Comparison of ENCODE assay signal across 1 mouse cellular context in the genomic region with DNA sequence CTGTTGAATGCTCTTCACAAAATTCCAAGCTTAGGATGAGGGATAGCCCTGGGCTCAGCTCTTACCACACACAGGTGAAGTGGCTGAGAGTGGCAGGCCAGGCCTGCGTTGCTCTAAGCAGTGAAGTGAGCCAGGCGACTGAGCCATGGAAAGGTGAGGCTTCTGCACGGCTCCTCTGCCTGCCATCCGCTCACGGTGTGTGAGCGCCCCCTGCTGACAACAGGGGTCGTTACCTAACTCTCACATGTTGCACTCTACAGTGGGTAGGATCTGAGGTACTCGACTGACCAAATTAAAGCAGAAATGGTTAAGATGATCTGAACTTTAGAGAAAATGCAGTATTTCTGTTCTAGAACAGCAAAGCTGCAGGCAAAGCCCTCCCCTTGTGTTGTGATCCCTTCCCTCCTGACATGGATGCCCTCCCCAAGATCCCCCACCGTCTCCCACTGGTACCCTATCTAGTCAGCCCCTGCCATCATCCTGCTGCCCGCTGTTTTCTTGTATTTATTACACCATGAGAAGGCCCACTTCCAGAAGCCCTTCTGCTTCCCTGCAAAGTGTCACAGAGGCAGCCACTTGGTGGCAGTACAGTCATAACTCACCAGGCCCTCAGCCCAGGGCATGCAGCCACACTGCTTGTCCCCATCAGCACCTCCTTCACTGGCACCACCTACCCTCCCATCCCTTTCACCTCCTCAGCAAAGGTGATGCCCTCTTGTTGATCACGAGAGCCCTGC.
TF ChIP-seq lines count a peak whose summit lies in the region.

No protein-coding gene starts in this region.

TF ChIP-seq in CH12.LX, 34 proteins besides CTCF, POLR2A, EP300 and RAD21:
- no peak for TF ChIP-seq MXI1 (IDR thresholded peaks at IDR 0.05; ENCODE audit: low read depth, low read length)
- TF ChIP-seq NRF1 (IDR thresholded peaks at IDR 0.05; ENCODE audit: low read depth, low read length), result 0 out of 2 replicates have a peak, but pooled peaks have one; percentile 12
- peak; percentile 36; the same call in 1 of the 2 replicates for TF ChIP-seq IRF4 (IDR thresholded peaks at IDR 0.05; ENCODE audit: low read depth, low read length)
- TF ChIP-seq POLR2AphosphoS2 (IDR thresholded peaks at IDR 0.05; ENCODE audit: low read depth, low read length), result no peak
- TF ChIP-seq GABPA (IDR thresholded peaks at IDR 0.05; ENCODE audit: insufficient replicate concordance, low read depth, low read length), result no peak
- no peak for TF ChIP-seq JUN (IDR thresholded peaks at IDR 0.05; ENCODE audit: insufficient read depth, low read depth, low read length)
- peak; percentile 93 for TF ChIP-seq SMC3 (IDR thresholded peaks at IDR 0.05; ENCODE audit: low read depth, low read length)
- no peak for TF ChIP-seq MEF2A (IDR thresholded peaks at IDR 0.05; ENCODE audit: borderline replicate concordance, low read depth, low read length)
- peak; percentile 22; the same call in 1 of the 2 replicates for TF ChIP-seq ELF1 (IDR thresholded peaks at IDR 0.05; ENCODE audit: low read depth, low read length)
- TF ChIP-seq ZC3H11A (IDR thresholded peaks at IDR 0.05; ENCODE audit: low read depth, low read length), result peak; percentile 80
- TF ChIP-seq CHD1 (IDR thresholded peaks at IDR 0.05; ENCODE audit: low read depth, low read length), result no peak
- TF ChIP-seq CHD2 (IDR thresholded peaks at IDR 0.05; ENCODE audit: low read length), result no peak
- no peak for TF ChIP-seq ZKSCAN1 (IDR thresholded peaks at IDR 0.05; ENCODE audit: borderline replicate concordance, low read depth, low read length)
- no peak for TF ChIP-seq JUND (conservative IDR thresholded peaks at IDR 0.05; ENCODE audit: low read depth, low read length)
- TF ChIP-seq SIN3A (IDR thresholded peaks at IDR 0.05; ENCODE audit: low read length), result no peak
- no peak for TF ChIP-seq USF2 (conservative IDR thresholded peaks at IDR 0.05; ENCODE audit: low read depth, low read length)
- 0 out of 2 replicates have a peak, but pooled peaks have one; percentile 53 for TF ChIP-seq MYC (IDR thresholded peaks at IDR 0.05; ENCODE audit: low read depth, low read length)
- no peak for TF ChIP-seq PAX5 (IDR thresholded peaks at IDR 0.05; ENCODE audit: low read length)
- no peak for TF ChIP-seq ZNF384 (IDR thresholded peaks at IDR 0.05; ENCODE audit: low read depth, low read length)
- TF ChIP-seq NELFE (IDR thresholded peaks at IDR 0.05; ENCODE audit: low read depth, low read length), result peak; percentile 24; the same call in 1 of the 2 replicates
- TF ChIP-seq TBP (conservative IDR thresholded peaks at IDR 0.05; ENCODE audit: low read depth, low read length), result no peak
- no peak for TF ChIP-seq MAFK (IDR thresholded peaks at IDR 0.05; ENCODE audit: insufficient replicate concordance, low read length)
